Mouse (Mus musculus): Measurements from ENCODE around the gene Nufip2. TPM values are rescaled to one million over a fixed set of nuclear protein-coding genes. Genes with fewer than 3 reads are reported as not detected.
"Not testable (repeated sequence)": the region's sequence is repeated elsewhere in the genome, so short reads cannot be mapped to it uniquely, and the experiment has no call there.

The Nufip2 gene
- 10 to 100 TPM; 72.4 to 86.8 (median 77.3) TPM for total RNA-seq (2022)

- peak; percentile 99 to 100 for DNase-seq (ENCODE audit: low spot score in 2 of 2)
These were observed at the start of gene Nufip2 for GRCm38 (mm10) chr11:77685383-77686265. Gene Nufip2, plus strand, starts transcription at chr11:77686155.

GRCm38 (mm10) chr11:77641390-77641789 is 44.6 kb upstream of the Nufip2 start:
- no peak for DNase-seq (ENCODE audit: low spot score in 2 of 2)

- no peak for DNase-seq (ENCODE audit: low spot score in 2 of 2)
These were observed 40.5 kb upstream of the Nufip2 start for GRCm38 (mm10) chr11:77645481-77645880.

- no peak for DNase-seq (ENCODE audit: low spot score in 2 of 2)
These were observed 37.1 kb upstream of the Nufip2 start for GRCm38 (mm10) chr11:77648878-77649277.

- DNase-seq (ENCODE audit: low spot score in 2 of 2) = no peak
These were observed 33.5 kb upstream of the Nufip2 start for GRCm38 (mm10) chr11:77652484-77652883.

- DNase-seq (ENCODE audit: low spot score in 2 of 2) = not testable (repeated sequence)
These were observed 32.4 kb upstream of the Nufip2 start for GRCm38 (mm10) chr11:77653406-77654190.

- no peak for DNase-seq (ENCODE audit: low spot score in 2 of 2)
These were observed 26.0 kb upstream of the Nufip2 start for GRCm38 (mm10) chr11:77659986-77660385.

- no peak for DNase-seq (ENCODE audit: low spot score in 2 of 2)
These were observed 22.3 kb upstream of the Nufip2 start for GRCm38 (mm10) chr11:77663639-77664038.

GRCm38 (mm10) chr11:77664046-77664445 is 21.9 kb upstream of the Nufip2 start:
- DNase-seq (ENCODE audit: low spot score in 2 of 2) = no peak

- not testable (repeated sequence) for DNase-seq (ENCODE audit: low spot score in 2 of 2)
These were observed 20.6 kb upstream of the Nufip2 start for GRCm38 (mm10) chr11:77665384-77665783.

- DNase-seq (ENCODE audit: low spot score in 2 of 2) = not testable (repeated sequence)
These were observed 19.2 kb upstream of the Nufip2 start for GRCm38 (mm10) chr11:77666766-77667165.

GRCm38 (mm10) chr11:77672746-77673145 is 13.2 kb upstream of the Nufip2 start:
- no peak for DNase-seq (ENCODE audit: low spot score in 2 of 2)

- DNase-seq (ENCODE audit: low spot score in 2 of 2) = no peak
These were observed 12.4 kb upstream of the Nufip2 start for GRCm38 (mm10) chr11:77673428-77673991.

GRCm38 (mm10) chr11:77680018-77680417 is 5.9 kb upstream of the Nufip2 start:
- no peak for DNase-seq (ENCODE audit: low spot score in 2 of 2)

- no peak for DNase-seq (ENCODE audit: low spot score in 2 of 2)
These were observed 1.1 kb upstream of the Nufip2 start for GRCm38 (mm10) chr11:77684896-77685295.

- peak in 1 of 2 experiments; percentile 19 for DNase-seq (ENCODE audit: low spot score in 2 of 2)
These were observed 438 bp downstream of the Nufip2 start for GRCm38 (mm10) chr11:77686346-77686840.

GRCm38 (mm10) chr11:77686841-77687540 is 1.0 kb downstream of the Nufip2 start:
- DNase-seq (ENCODE audit: low spot score in 2 of 2) = peak; percentile 26 to 46

- peak in 1 of 2 experiments; percentile 20 for DNase-seq (ENCODE audit: low spot score in 2 of 2)
These were observed 1.7 kb downstream of the Nufip2 start for GRCm38 (mm10) chr11:77687541-77688131.

GRCm38 (mm10) chr11:77693026-77693425 is 7.1 kb downstream of the Nufip2 start:
- DNase-seq (ENCODE audit: low spot score in 2 of 2) = no peak

GRCm38 (mm10) chr11:77697232-77697631 is 11.3 kb downstream of the Nufip2 start:
- DNase-seq (ENCODE audit: low spot score in 2 of 2) = no peak

GRCm38 (mm10) chr11:77705920-77706319 is 20.0 kb downstream of the Nufip2 start:
- no peak for DNase-seq (ENCODE audit: low spot score in 2 of 2)
